Mouse (Mus musculus) lung, postnatal 0 days (tissue): ENCODE measurements around the gene Tec.

ENCODE experiments used
- CTCF ChIP-seq: IDR thresholded peaks from 2 replicates; pipeline ENCODE4 v1.5.1; 2016; ENCODE audit warnings: antibody characterized with exemption, mild to moderate bottlenecking
- EP300 ChIP-seq: IDR thresholded peaks from 2 replicates; pipeline ENCODE4 v1.6.1; 2016; ENCODE audit warnings: antibody characterized with exemption, mild to moderate bottlenecking, control low read depth

GRCm38 (mm10) chr5:72747384-72747783, 120.9 kb downstream of the Tec start:
- TF ChIP-seq CTCF (no peak), EP300 (no peak)
